Mouse (Mus musculus) Patski (cell line): ENCODE data around the gene Mrps14. TPM values are rescaled to one million over a fixed set of nuclear protein-coding genes. Genes with fewer than 3 reads are reported as not detected.

Experiments
- ATAC-seq: fragments of 100-300 bp; one replicate; pipeline ENCODE4 v1.8.0; 2021
- CTCF ChIA-PET: fragments of 350-600 bp; sonication (Branson Sonifier 250); formaldehyde crosslinking; loops from one replicate; lab custom pipeline; 2022; ENCODE audit warnings: inconsistent platforms; lab: Charles Lee
- POLR2A ChIA-PET: fragments of 350-600 bp; sonication (Branson Sonifier 250); formaldehyde crosslinking; loops from one replicate; lab custom pipeline; 2022; ENCODE audit warnings: antibody characterized with exemption, inconsistent platforms; lab: Charles Lee
- DNase-seq: peaks from one replicate; pipeline ENCODE4 v3.0.0-alpha.2; 2011; ENCODE audit warnings: low read depth, low spot score
- H3K27me3 ChIP-seq: fragments of 371-371 bp; one replicate; pipeline ENCODE4 v1.5.1; 2021
- CTCF ChIP-seq: fragments of 100-300 bp; IDR thresholded peaks from one replicate; pipeline ENCODE4 v1.5.1; 2021
- in situ Hi-C: fragments of 300-500 bp; cut with MboI; formaldehyde crosslinking; loops from 3 replicates; pipeline ENCODE4 v1.11.1; 2018; ENCODE audit warnings: low pct_unique_long_range_greater_than_20kb, mixed read lengths
- polyA plus RNA-seq: library from polyadenylated mRNA; unstranded; gene quantifications from one replicate; pipeline ENCODE4 v1.2.3, GENCODE M21; 2021

Gene Mrps14
- polyA plus RNA-seq, 1 experiment from 2014 or later = 97.8 TPM

GRCm38 (mm10) chr1:160227196-160227595 is 32.2 kb downstream of the Mrps14 start:
- H3K27me3 ChIP-seq = no peaks in the 10 kb centered on the region
- in situ Hi-C loops = loop anchor here (5.0 to 10.0 kb wide), 2 partner anchors 150 to 498 kb away; no protein-coding TSS in a partner anchor
- CTCF ChIA-PET = interaction anchor here (1.1 to 3.3 kb wide), 3 partner anchors 14 to 150 kb away, joined by 3 to 18 read pairs (median 13); partner anchors contain the start of gene Cacybp
- DNase-seq (no peak), ATAC-seq (no peak)
- POLR2A ChIA-PET = no interaction called here
- no peak for TF ChIP-seq CTCF

GRCm38 (mm10) chr1:160227850-160228249 is 32.8 kb downstream of the Mrps14 start:
- in situ Hi-C loops = loop anchor here (5.0 to 10.0 kb wide), 2 partner anchors 149 to 497 kb away; no protein-coding TSS in a partner anchor
- TF ChIP-seq CTCF = no peak
- ATAC-seq (peak; percentile 69), DNase-seq (no peak)
- ChIA-PET POLR2A (interaction anchor here (0.8 kb wide), 1 partner anchor 15 kb away, joined by 3 read pairs; the partner anchor contains the start of gene Cacybp), CTCF (interaction anchor here (1.3 to 3.3 kb wide), 4 partner anchors 9 to 150 kb away, joined by 3 to 18 read pairs (median 8); partner anchors contain the start of gene Cacybp)
- no peaks in the 10 kb centered on the region for H3K27me3 ChIP-seq

GRCm38 (mm10) chr1:160231013-160231412 is 36.0 kb downstream of the Mrps14 start:
- CTCF ChIA-PET = interaction anchor here (0.8 to 2.0 kb wide), 7 partner anchors 14 to 147 kb away, joined by 3 to 15 read pairs (median 5); no protein-coding TSS in a partner anchor
- POLR2A ChIA-PET = interaction anchor here (0.7 kb wide), 1 partner anchor 97 kb away, joined by 4 read pairs; no protein-coding TSS in a partner anchor
- in situ Hi-C loops = no loop called here
- no peak for TF ChIP-seq CTCF
- DNase-seq (no peak), ATAC-seq (no peak)
- H3K27me3 ChIP-seq = no peaks in the 10 kb centered on the region

GRCm38 (mm10) chr1:160232113-160232512 is 37.1 kb downstream of the Mrps14 start:
- POLR2A ChIA-PET = no interaction called here

GRCm38 (mm10) chr1:160233921-160234320 is 38.9 kb downstream of the Mrps14 start:
- CTCF ChIA-PET = interaction anchor here (1.8 kb wide), 1 partner anchor 12 kb away, joined by 4 read pairs; no protein-coding TSS in a partner anchor
- POLR2A ChIA-PET = no interaction called here
- no peaks in the 10 kb centered on the region for H3K27me3 ChIP-seq
- ATAC-seq = peak; percentile 62
- no peak for DNase-seq
- no peak for TF ChIP-seq CTCF
- in situ Hi-C loops = no loop called here

More at GRCm38 (mm10) chr1:160232113-160232512, 37.1 kb downstream of the Mrps14 start:
- in situ Hi-C loops = no loop called here
- ATAC-seq = no peak
- TF ChIP-seq CTCF = no peak
- DNase-seq = no peak
- CTCF ChIA-PET = interaction anchor here (2.0 kb wide), 1 partner anchor 16 kb away, joined by 4 read pairs; no protein-coding TSS in a partner anchor
- no peaks in the 10 kb centered on the region for H3K27me3 ChIP-seq

- in situ Hi-C loops = no loop called here
- CTCF ChIA-PET = interaction anchor here (1.0 to 1.9 kb wide), 4 partner anchors 10 to 140 kb away, joined by 3 to 6 read pairs (median 4); no protein-coding TSS in a partner anchor
- POLR2A ChIA-PET = no interaction called here
Observed at GRCm38 (mm10) chr1:160237981-160238380, 43.0 kb downstream of the Mrps14 start.

GRCm38 (mm10) chr1:160238852-160239443 is 43.9 kb downstream of the Mrps14 start:
- no peak for TF ChIP-seq CTCF
- ChIA-PET POLR2A (no interaction called here), CTCF (interaction anchor here (1.0 to 1.9 kb wide), 3 partner anchors 9 to 95 kb away, joined by 3 to 6 read pairs (median 3); no protein-coding TSS in a partner anchor)
- in situ Hi-C loops = no loop called here
- H3K27me3 ChIP-seq = no peaks in the 10 kb centered on the region
- ATAC-seq (no peak), DNase-seq (no peak)

More at GRCm38 (mm10) chr1:160237981-160238380, 43.0 kb downstream of the Mrps14 start:
- no peak for TF ChIP-seq CTCF
- no peak for ATAC-seq
- H3K27me3 ChIP-seq = no peaks in the 10 kb centered on the region
- DNase-seq = no peak

GRCm38 (mm10) chr1:160240091-160240490 is 45.1 kb downstream of the Mrps14 start:
- POLR2A ChIA-PET = no interaction called here
- TF ChIP-seq CTCF = no peak
- in situ Hi-C loops = no loop called here
- CTCF ChIA-PET = no interaction called here
- H3K27me3 ChIP-seq = no peaks in the 10 kb centered on the region
- no peak for ATAC-seq
- DNase-seq = no peak

GRCm38 (mm10) chr1:160244689-160245088 is 49.7 kb downstream of the Mrps14 start:
- TF ChIP-seq CTCF = no peak
- no peaks in the 10 kb centered on the region for H3K27me3 ChIP-seq
- no peak for ATAC-seq
- POLR2A ChIA-PET = no interaction called here
- in situ Hi-C loops = no loop called here
- CTCF ChIA-PET = interaction anchor here (1.0 to 2.3 kb wide), 3 partner anchors 9 to 133 kb away, joined by 3 to 6 read pairs (median 5); no protein-coding TSS in a partner anchor
- DNase-seq = no peak

- TF ChIP-seq CTCF = no peak
- in situ Hi-C loops = no loop called here
- DNase-seq (no peak), ATAC-seq (no peak)
- POLR2A ChIA-PET = no interaction called here
- CTCF ChIA-PET = interaction anchor here (1.2 to 1.9 kb wide), 3 partner anchors 10 to 132 kb away, joined by 4 to 7 read pairs (median 6); no protein-coding TSS in a partner anchor
- no peaks in the 10 kb centered on the region for H3K27me3 ChIP-seq
Observed at GRCm38 (mm10) chr1:160245954-160246353, 50.9 kb downstream of the Mrps14 start.
